ENCODE assay signal across 8 mouse cellular contexts in the genomic region with DNA sequence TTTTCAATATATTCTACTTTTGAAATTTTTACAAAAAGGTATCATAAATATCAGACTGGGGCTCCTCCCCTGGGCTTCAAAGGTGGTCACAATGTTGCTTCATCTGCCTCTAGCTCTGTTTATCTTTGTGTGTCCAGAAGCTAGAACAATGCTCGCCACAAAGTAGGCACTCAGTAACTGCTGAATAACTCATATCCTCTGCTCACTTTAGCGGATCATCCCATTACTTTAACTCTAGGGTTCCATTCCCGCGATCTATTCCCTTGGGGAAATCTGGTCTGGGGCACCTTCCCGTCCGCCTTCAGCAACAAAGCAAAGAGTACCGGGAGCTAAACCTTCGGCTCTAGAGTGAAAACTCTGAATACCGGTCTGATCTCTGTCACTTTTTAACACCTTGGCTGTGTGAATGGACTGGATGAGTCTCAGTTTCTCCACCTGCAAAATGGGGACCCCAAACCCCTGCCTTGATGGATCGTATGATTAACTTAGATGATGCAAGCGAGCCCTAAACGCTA. TPM values are rescaled to one million over a fixed set of nuclear protein-coding genes. Genes with fewer than 3 reads are reported as not detected.
A peak's percentile ranks its signal among the peaks of the same experiment; 100 is the strongest.
DNase-seq lines count a peak whose midpoint lies in the region; ATAC-seq and TF ChIP-seq lines count a peak whose summit lies in the region.

No protein-coding gene starts in this region.

- H3K27me3 ChIP-seq in kidney, postnatal 0 days (ENCODE audit: insufficient read depth, low read length), result no peaks in the 10 kb centered on the region
- H3K27me3 ChIP-seq in embryonic facial prominence, embryonic 10.5 days (replicated peaks; ENCODE audit: low read depth, poor library complexity, severe bottlenecking), result no peaks in the 10 kb centered on the region
- no peaks in the 10 kb centered on the region for H3K27me3 ChIP-seq in intestine, postnatal 0 days (replicated peaks; ENCODE audit: control insufficient read depth, insufficient read depth, low read length)
- H3K27me3 ChIP-seq in neural tube, embryonic 13.5 days, result no peaks in the 10 kb centered on the region

- no peak for TF ChIP-seq CTCF in kidney, postnatal 0 days (IDR thresholded peaks at IDR 0.05; ENCODE audit: low read depth)
- no peak for TF ChIP-seq CTCF in intestine, postnatal 0 days (IDR thresholded peaks at IDR 0.05; ENCODE audit: low read depth)

- peak overlapping the region; percentile 75 for H3K9ac ChIP-seq in kidney, postnatal 0 days (ENCODE audit: low read depth, low read length)
- H3K9ac ChIP-seq in intestine, postnatal 0 days (ENCODE audit: low read depth, low read length), result peak overlapping the region; percentile 75
- H3K9ac ChIP-seq in neural tube, embryonic 13.5 days, result peak overlapping the region; percentile 82

- WGBS in kidney, postnatal 0 days, result under 1% methylated on average over 12 of the region's 12 CpGs
- WGBS in embryonic facial prominence, embryonic 10.5 days, result 3% methylated on average over 12 of the region's 12 CpGs
- WGBS in intestine, postnatal 0 days, result 1% methylated on average over 12 of the region's 12 CpGs
- WGBS in neural tube, embryonic 13.5 days, result 3% methylated on average over 12 of the region's 12 CpGs

- H3K4me3 ChIP-seq in kidney, postnatal 0 days (replicated peaks; ENCODE audit: low read depth, low read length), result peak overlapping the region; percentile 66
- H3K4me3 ChIP-seq in embryonic facial prominence, embryonic 10.5 days, result peak overlapping the region; percentile 89
- peak overlapping the region; percentile 67 for H3K4me3 ChIP-seq in intestine, postnatal 0 days (ENCODE audit: low read depth, low read length)
- peak overlapping the region; percentile 67 for H3K4me3 ChIP-seq in neural tube, embryonic 13.5 days

- peaks cover 32% of the 10 kb centered on the region for H3K36me3 ChIP-seq in kidney, postnatal 0 days (ENCODE audit: insufficient read depth, low read length)
- peaks cover 35% of the 10 kb centered on the region for H3K36me3 ChIP-seq in embryonic facial prominence, embryonic 10.5 days (replicated peaks)
- H3K36me3 ChIP-seq in intestine, postnatal 0 days (ENCODE audit: control insufficient read depth, insufficient read depth), result peaks cover 33% of the 10 kb centered on the region
- H3K36me3 ChIP-seq in neural tube, embryonic 13.5 days, result peaks cover 34% of the 10 kb centered on the region

- intact Hi-C loops in left cerebral cortex, postnatal 25 days (cut with DNase I), result loop anchor here (5.0 kb wide), 1 partner anchor 42 kb away; no protein-coding TSS in a partner anchor

- peaks cover 5% of the 10 kb centered on the region for H3K4me1 ChIP-seq in kidney, postnatal 0 days (replicated peaks; ENCODE audit: insufficient read depth, low read length)
- peaks cover 16% of the 10 kb centered on the region for H3K4me1 ChIP-seq in embryonic facial prominence, embryonic 10.5 days
- H3K4me1 ChIP-seq in intestine, postnatal 0 days (replicated peaks; ENCODE audit: control insufficient read depth, insufficient read depth, low read length), result peaks cover 7% of the 10 kb centered on the region; the same call in 1 of the 2 replicates
- peaks cover 26% of the 10 kb centered on the region for H3K4me1 ChIP-seq in neural tube, embryonic 13.5 days (replicated peaks)

- peak overlapping the region; percentile 66 for H3K4me2 ChIP-seq in kidney, postnatal 0 days (ENCODE audit: low read length)
- H3K4me2 ChIP-seq in intestine, postnatal 0 days (replicated peaks; ENCODE audit: low read depth), result peak overlapping the region; percentile 76
- peak overlapping the region; percentile 74 for H3K4me2 ChIP-seq in neural tube, embryonic 13.5 days

- peak overlapping the region; percentile 89 for H3K27ac ChIP-seq in kidney, postnatal 0 days
- H3K27ac ChIP-seq in embryonic facial prominence, embryonic 10.5 days (replicated peaks), result peak overlapping the region; percentile 95
- H3K27ac ChIP-seq in intestine, postnatal 0 days (ENCODE audit: low read depth, low read length), result peak overlapping the region; percentile 89
- peak overlapping the region; percentile 92 for H3K27ac ChIP-seq in neural tube, embryonic 13.5 days (replicated peaks)

- no peak for ATAC-seq in kidney, postnatal 0 days (replicated peaks; ENCODE audit: low FRiP score, low read depth)
- ATAC-seq in intestine, postnatal 0 days, result no peak
- no peak for ATAC-seq in neural tube, embryonic 13.5 days (ENCODE audit: low read depth)

- H3K9me3 ChIP-seq in kidney, postnatal 0 days (replicated peaks; ENCODE audit: low read length), result no peaks in the 10 kb centered on the region
- no peaks in the 10 kb centered on the region for H3K9me3 ChIP-seq in embryonic facial prominence, embryonic 10.5 days
- H3K9me3 ChIP-seq in intestine, postnatal 0 days (ENCODE audit: control insufficient read depth), result no peaks in the 10 kb centered on the region
- no peaks in the 10 kb centered on the region for H3K9me3 ChIP-seq in neural tube, embryonic 13.5 days

- peak; percentile 24 for DNase-seq in kidney, postnatal 0 days (ENCODE audit: low spot score)
- no peak for DNase-seq in kidney, postnatal 14 days
- DNase-seq in embryonic facial prominence, embryonic 10.5 days (ENCODE audit: low spot score), result no peak
- DNase-seq in frontal cortex, postnatal 10 days (ENCODE audit: low spot score in 2 of 2), result no peak
- no peak for DNase-seq in urinary bladder, postnatal 4 days (ENCODE audit: low spot score in 2 of 2)
- no peak for DNase-seq in left cerebral cortex, postnatal 25 days (ENCODE audit: low spot score in 2 of 2)

RNA-seq across cellular contexts. Expression of gene Kdm4a, which starts 0.8 kb away (rescaled TPM):
- polyA plus RNA-seq in kidney, postnatal 0 days (2015; fragmentation: Nextera tagmentation; extraction: Ambion mirVana), result 32.2 and 32.8 TPM in 2 replicates
- polyA plus RNA-seq in embryonic facial prominence, embryonic 10.5 days (2016; fragmentation: Nextera tagmentation; extraction: Ambion mirVana), result 33.4 and 36.6 TPM in 2 replicates
- polyA plus RNA-seq in intestine, postnatal 0 days (2015; fragmentation: Nextera tagmentation; extraction: Ambion mirVana), result 11.6 and 13.1 TPM in 2 replicates
- polyA plus RNA-seq in neural tube, embryonic 13.5 days (2015; fragmentation: Nextera tagmentation; extraction: Ambion mirVana), result 47.3 and 61.0 TPM in 2 replicates
- total RNA-seq in left cerebral cortex, postnatal 25 days (2021), result 10 to 100 TPM; 38.3 to 42.2 TPM

RNA-seq across cellular contexts. Expression of gene St3gal3, which starts 44.3 kb away (rescaled TPM):
- 6.7 and 8.1 TPM in 2 replicates for polyA plus RNA-seq in kidney, postnatal 0 days (2015; fragmentation: Nextera tagmentation; extraction: Ambion mirVana)
- polyA plus RNA-seq in embryonic facial prominence, embryonic 10.5 days (2016; fragmentation: Nextera tagmentation; extraction: Ambion mirVana), result 7.1 and 7.4 TPM in 2 replicates
- 15.6 and 15.7 TPM in 2 replicates for polyA plus RNA-seq in intestine, postnatal 0 days (2015; fragmentation: Nextera tagmentation; extraction: Ambion mirVana)
- polyA plus RNA-seq in neural tube, embryonic 13.5 days (2015; fragmentation: Nextera tagmentation; extraction: Ambion mirVana), result 10.9 and 12.2 TPM in 2 replicates
- total RNA-seq in left cerebral cortex, postnatal 25 days (2021), result 10 to 100 TPM; 43.5 to 44.3 TPM
